Mouse (Mus musculus) limb, embryonic 11.5 days (tissue): ENCODE data around the gene Gpsm3. TPM values are rescaled to one million over a fixed set of nuclear protein-coding genes. Genes with fewer than 3 reads are reported as not detected.

Experiments
- ATAC-seq: fragments of 200-750 bp; cut with Nextera tagmentation; 2 replicates; pipeline ENCODE4 v1.8.0; 2017; ENCODE audit warnings: low read depth; ENCODE audit not compliant: insufficient number of reproducible peaks, low FRiP score, low TSS enrichment
- DNase-seq: peaks from one replicate; pipeline ENCODE4 v3.0.0-alpha.2; 2015; ENCODE audit warnings: low spot score
- H3K27ac ChIP-seq: fragments of 300-500 bp; sonication (generic); replicated peaks from 2 replicates; pipeline ENCODE4 v1.5.1; 2014; ENCODE audit warnings: low read depth, mild to moderate bottlenecking, low read length
- H3K27me3 ChIP-seq: fragments of 300-500 bp; sonication (generic); 2 replicates; pipeline ENCODE4 v1.6.1; 2014; ENCODE audit warnings: mild to moderate bottlenecking, low read length, mixed read lengths; ENCODE audit not compliant: control insufficient read depth, insufficient read depth
- H3K36me3 ChIP-seq: fragments of 300-500 bp; sonication (generic); 2 replicates; pipeline ENCODE4 v1.6.1; 2014; ENCODE audit warnings: mild to moderate bottlenecking, low read length, moderate library complexity, mixed read lengths; ENCODE audit not compliant: control insufficient read depth, insufficient read depth
- H3K4me1 ChIP-seq: fragments of 300-500 bp; sonication (generic); 2 replicates; pipeline ENCODE4 v1.6.1; 2014; ENCODE audit warnings: low read length, mixed read lengths; ENCODE audit not compliant: control insufficient read depth, insufficient read depth
- H3K4me2 ChIP-seq: fragments of 300-500 bp; sonication (generic); 2 replicates; pipeline ENCODE4 v1.6.1; 2014; ENCODE audit warnings: low read depth, mild to moderate bottlenecking, moderate library complexity; ENCODE audit not compliant: severe bottlenecking
- H3K4me3 ChIP-seq: fragments of 300-500 bp; sonication (generic); 2 replicates; pipeline ENCODE4 v1.5.1; 2014; ENCODE audit warnings: low read depth, low read length
- H3K9ac ChIP-seq: fragments of 300-500 bp; sonication (generic); 2 replicates; pipeline ENCODE4 v1.6.1; 2014; ENCODE audit warnings: mild to moderate bottlenecking, low read length
- H3K9me3 ChIP-seq: fragments of 300-500 bp; sonication (generic); 2 replicates; pipeline ENCODE4 v1.6.1; 2016; ENCODE audit warnings: low read length; ENCODE audit not compliant: control insufficient read depth
- WGBS: fragments of 180-500 bp; shearing (Covaris S2); extraction: QIAGEN DNeasy Blood & Tissue Kit; methylation state at CpG from one replicate; pipeline ENCODE4 v1.1.7; 2014; 5-methylcytosine and 5-hydroxymethylcytosine counted together
- polyA plus RNA-seq: library from polyadenylated mRNA; unstranded; fragments of >200 nt; fragmentation: Nextera tagmentation; extraction: Ambion mirVana; gene quantifications from 2 replicates; pipeline ENCODE4 v1.2.1, GENCODE M21; 2014

The Gpsm3 gene
- polyA plus RNA-seq, 1 experiment from 2014 or later = 4.7 TPM

GRCm38 (mm10) chr17:34613054-34613645 lies 23.5 kb downstream of the Gpsm3 start:
- Histone ChIP-seq H3K27ac (no peak overlapping the region), H3K4me3 (no peak overlapping the region), H3K27me3 (no peaks in the 10 kb centered on the region), H3K9me3 (no peaks in the 10 kb centered on the region), H3K4me2 (no peak overlapping the region; the same call in 1 of the 2 replicates), H3K9ac (no peak overlapping the region), H3K4me1 (no peaks in the 10 kb centered on the region), H3K36me3 (peaks cover 25% of the 10 kb centered on the region)
- ATAC-seq (no peak), DNase-seq (no peak)
- 86% methylated on average over 11 of the region's 11 CpGs for WGBS

DNA sequence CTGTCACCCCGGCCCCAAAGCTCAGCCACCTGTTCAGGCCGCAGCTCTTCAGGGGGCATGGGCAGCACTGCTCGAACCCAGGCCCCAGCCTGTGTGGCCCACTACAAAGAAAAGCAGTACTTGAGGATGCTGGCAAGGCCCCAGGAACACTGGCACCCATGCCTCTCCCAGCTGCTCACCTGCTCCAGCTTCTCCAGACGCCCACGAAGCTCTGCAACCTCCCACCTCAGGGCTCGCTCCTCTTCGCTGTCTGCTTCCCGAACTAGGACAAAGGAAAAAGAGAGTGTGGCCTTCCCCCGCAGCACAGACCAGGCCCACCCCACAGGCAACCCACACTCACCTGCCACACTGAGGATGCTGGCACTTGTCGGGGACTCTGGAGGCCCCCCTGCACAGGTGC lies 24.2 kb downstream of the Gpsm3 start:
- H3K9me3 ChIP-seq = no peaks in the 10 kb centered on the region
- H3K27ac ChIP-seq = no peak overlapping the region
- H3K4me2 ChIP-seq = no peak overlapping the region
- WGBS = 86% methylated on average over 10 of the region's 10 CpGs
- H3K4me1 ChIP-seq = no peaks in the 10 kb centered on the region
- H3K36me3 ChIP-seq = peaks cover 25% of the 10 kb centered on the region
- H3K27me3 ChIP-seq = no peaks in the 10 kb centered on the region
- DNase-seq (no peak), ATAC-seq (no peak)
- no peak overlapping the region for H3K9ac ChIP-seq
- no peak overlapping the region for H3K4me3 ChIP-seq

GRCm38 (mm10) chr17:34615871-34616270 lies 26.3 kb downstream of the Gpsm3 start, which contains the start of gene Egfl8:
TSS of gene Egfl8 (minus strand) at chr17:34615971.
- ATAC-seq = no peak
- DNase-seq = no peak
- Histone ChIP-seq H3K4me1 (no peaks in the 10 kb centered on the region), H3K36me3 (peaks cover 24% of the 10 kb centered on the region), H3K4me2 (no peak within 1 kb of the TSS), H3K9me3 (no peaks in the 10 kb centered on the region), H3K9ac (no peak within 1 kb of the TSS), H3K27me3 (no peaks in the 10 kb centered on the region), H3K27ac (no peak within 1 kb of the TSS), H3K4me3 (no peak within 1 kb of the TSS)
- WGBS = 83% methylated on average over 6 of the region's 6 CpGs

GRCm38 (mm10) chr17:34618999-34619398 lies 29.4 kb downstream of the Gpsm3 start:
- H3K27me3 ChIP-seq = no peaks in the 10 kb centered on the region
- H3K4me3 ChIP-seq = no peak overlapping the region
- H3K4me2 ChIP-seq = no peak overlapping the region
- 21% methylated on average over 6 of the region's 6 CpGs for WGBS
- no peaks in the 10 kb centered on the region for H3K4me1 ChIP-seq
- H3K9me3 ChIP-seq = no peaks in the 10 kb centered on the region
- H3K27ac ChIP-seq = no peak overlapping the region
- peaks cover 2% of the 10 kb centered on the region; the same call in 1 of the 2 replicates for H3K36me3 ChIP-seq
- DNase-seq = peak; percentile 74
- ATAC-seq = no peak
- no peak overlapping the region for H3K9ac ChIP-seq

- peaks cover under 1% of the 10 kb centered on the region; the same call in 1 of the 2 replicates for H3K4me1 ChIP-seq
- H3K36me3 ChIP-seq = no peaks in the 10 kb centered on the region
- H3K27ac ChIP-seq = no peak overlapping the region
- 86% methylated on average over 8 of the region's 8 CpGs for WGBS
- H3K4me3 ChIP-seq = no peak overlapping the region
- H3K27me3 ChIP-seq = no peaks in the 10 kb centered on the region
- H3K4me2 ChIP-seq = no peak overlapping the region
- no peaks in the 10 kb centered on the region for H3K9me3 ChIP-seq
- no peak overlapping the region for H3K9ac ChIP-seq
- DNase-seq (no peak), ATAC-seq (no peak)
Observed at GRCm38 (mm10) chr17:34621006-34621405, 31.4 kb downstream of the Gpsm3 start.

DNA sequence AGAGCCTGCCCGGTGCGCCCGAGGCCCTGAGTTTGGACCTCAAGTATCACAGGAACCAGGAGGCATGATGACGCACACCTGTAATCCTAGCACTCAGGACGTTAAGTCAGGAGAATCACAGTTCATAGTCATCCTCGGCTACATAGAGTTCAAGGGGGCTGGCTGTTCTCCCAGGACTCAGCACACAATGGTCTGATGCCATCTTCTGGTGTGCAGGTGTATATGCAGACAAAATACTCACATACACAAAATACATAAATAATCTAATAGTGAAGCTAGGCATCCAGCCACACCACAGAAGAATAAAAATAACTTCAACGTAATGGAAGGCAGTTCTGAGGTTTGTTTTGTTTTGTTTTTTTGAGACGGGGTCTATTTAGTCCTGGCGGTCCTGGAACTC lies 33.6 kb downstream of the Gpsm3 start:
- Histone ChIP-seq H3K27ac (no peak overlapping the region), H3K9me3 (no peaks in the 10 kb centered on the region), H3K4me2 (no peak overlapping the region), H3K4me3 (no peak overlapping the region), H3K9ac (no peak overlapping the region), H3K4me1 (peaks cover 12% of the 10 kb centered on the region), H3K27me3 (no peaks in the 10 kb centered on the region), H3K36me3 (no peaks in the 10 kb centered on the region)
- no peak for DNase-seq
- ATAC-seq = no peak
- 85% methylated on average over 9 of the region's 9 CpGs for WGBS

- DNase-seq (no peak), ATAC-seq (no peak)
- no peak overlapping the region for H3K4me2 ChIP-seq
- no peaks in the 10 kb centered on the region for H3K36me3 ChIP-seq
- no peak overlapping the region for H3K9ac ChIP-seq
- peaks cover 4% of the 10 kb centered on the region for H3K27me3 ChIP-seq
- H3K27ac ChIP-seq = no peak overlapping the region
- no peak overlapping the region for H3K4me3 ChIP-seq
- 93% methylated on average over 3 of the region's 3 CpGs for WGBS
- H3K4me1 ChIP-seq = peaks cover 21% of the 10 kb centered on the region
- no peaks in the 10 kb centered on the region for H3K9me3 ChIP-seq
Observed at GRCm38 (mm10) chr17:34624981-34625380, 35.4 kb downstream of the Gpsm3 start.

DNA sequence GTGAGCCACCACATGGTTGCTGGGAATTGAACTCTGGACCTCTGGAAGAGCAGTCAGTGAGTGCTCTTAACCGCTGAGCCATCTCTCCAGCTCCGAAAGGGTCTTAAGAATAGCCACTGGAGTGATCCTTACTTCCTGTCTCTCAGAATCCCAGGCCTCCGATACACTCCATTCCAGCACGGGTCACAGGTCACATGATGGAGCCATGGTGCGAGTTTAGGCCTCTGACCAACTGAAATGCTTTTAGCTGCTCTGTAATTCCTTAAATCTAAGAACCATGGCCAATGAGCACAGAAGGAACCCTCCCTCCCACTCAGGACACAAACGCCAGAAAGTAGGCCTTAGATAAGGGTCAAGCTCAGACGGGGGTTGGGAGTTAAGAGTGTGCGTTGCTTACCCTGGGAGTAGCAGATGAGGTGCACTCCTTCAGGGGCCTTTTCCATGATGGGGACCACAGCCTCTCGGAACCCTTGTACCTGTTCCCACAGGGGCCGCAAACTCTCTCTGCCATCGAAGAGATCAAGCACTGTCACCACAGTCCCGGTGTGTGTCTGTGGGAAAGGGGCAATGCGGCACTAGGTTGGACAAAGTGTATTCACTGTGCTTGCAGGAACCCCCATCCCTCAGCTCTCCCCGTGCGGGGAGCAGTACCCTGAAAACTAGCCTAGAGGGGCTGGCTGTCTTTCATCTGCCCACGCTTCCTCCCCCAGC lies 36.6 kb downstream of the Gpsm3 start:
- H3K27me3 ChIP-seq = peaks cover 16% of the 10 kb centered on the region
- H3K4me1 ChIP-seq = peaks cover 28% of the 10 kb centered on the region
- no peaks in the 10 kb centered on the region for H3K36me3 ChIP-seq
- H3K9me3 ChIP-seq = no peaks in the 10 kb centered on the region
- WGBS = 55% methylated on average over 16 of the region's 16 CpGs
- no peak for ATAC-seq
- DNase-seq = no peak
- H3K27ac ChIP-seq = no peak overlapping the region
- peak overlapping the region; percentile 82 for H3K4me3 ChIP-seq
- H3K4me2 ChIP-seq = peak overlapping the region; percentile 94
- H3K9ac ChIP-seq = peak overlapping the region; percentile 71
